Mouse (Mus musculus) limb, embryonic 11.5 days (tissue): ENCODE measurements at regions not wholly inside any gene's neighbourhood (a gene's known extent, or its start where the extent isn't known, plus 50 kb on each side); places are given as distances from the start of the nearest gene placed in this dataset.

Source experiments
- ATAC-seq: fragments of 200-750 bp; cut with Nextera tagmentation; 2 replicates; pipeline ENCODE4 v1.8.0; 2017; ENCODE audit warnings: low read depth; ENCODE audit not compliant: insufficient number of reproducible peaks, low FRiP score, low TSS enrichment
- DNase-seq: peaks from one replicate; pipeline ENCODE4 v3.0.0-alpha.2; 2015; ENCODE audit warnings: low spot score
- H3K27ac ChIP-seq: fragments of 300-500 bp; sonication (generic); replicated peaks from 2 replicates; pipeline ENCODE4 v1.5.1; 2014; ENCODE audit warnings: low read depth, mild to moderate bottlenecking, low read length
- H3K27me3 ChIP-seq: fragments of 300-500 bp; sonication (generic); 2 replicates; pipeline ENCODE4 v1.6.1; 2014; ENCODE audit warnings: mild to moderate bottlenecking, low read length, mixed read lengths; ENCODE audit not compliant: control insufficient read depth, insufficient read depth
- H3K36me3 ChIP-seq: fragments of 300-500 bp; sonication (generic); 2 replicates; pipeline ENCODE4 v1.6.1; 2014; ENCODE audit warnings: mild to moderate bottlenecking, low read length, moderate library complexity, mixed read lengths; ENCODE audit not compliant: control insufficient read depth, insufficient read depth
- H3K4me1 ChIP-seq: fragments of 300-500 bp; sonication (generic); 2 replicates; pipeline ENCODE4 v1.6.1; 2014; ENCODE audit warnings: low read length, mixed read lengths; ENCODE audit not compliant: control insufficient read depth, insufficient read depth
- H3K4me2 ChIP-seq: fragments of 300-500 bp; sonication (generic); 2 replicates; pipeline ENCODE4 v1.6.1; 2014; ENCODE audit warnings: low read depth, mild to moderate bottlenecking, moderate library complexity; ENCODE audit not compliant: severe bottlenecking
- H3K4me3 ChIP-seq: fragments of 300-500 bp; sonication (generic); 2 replicates; pipeline ENCODE4 v1.5.1; 2014; ENCODE audit warnings: low read depth, low read length
- H3K9ac ChIP-seq: fragments of 300-500 bp; sonication (generic); 2 replicates; pipeline ENCODE4 v1.6.1; 2014; ENCODE audit warnings: mild to moderate bottlenecking, low read length
- H3K9me3 ChIP-seq: fragments of 300-500 bp; sonication (generic); 2 replicates; pipeline ENCODE4 v1.6.1; 2016; ENCODE audit warnings: low read length; ENCODE audit not compliant: control insufficient read depth
- WGBS: fragments of 180-500 bp; shearing (Covaris S2); extraction: QIAGEN DNeasy Blood & Tissue Kit; methylation state at CpG from one replicate; pipeline ENCODE4 v1.1.7; 2014; 5-methylcytosine and 5-hydroxymethylcytosine counted together

- Histone ChIP-seq H3K27ac (no peak overlapping the region), H3K4me1 (no peaks in the 10 kb centered on the region), H3K4me3 (no peak overlapping the region), H3K27me3 (no peaks in the 10 kb centered on the region), H3K4me2 (no peak overlapping the region), H3K9me3 (no peaks in the 10 kb centered on the region), H3K36me3 (no peaks in the 10 kb centered on the region), H3K9ac (no peak overlapping the region)
- ATAC-seq, result no peak
- no peak for DNase-seq
- WGBS, result 60% methylated on average over 3 of the region's 3 CpGs
These were observed 93.8 kb upstream of the Cd180 start for GRCm38 (mm10) chr13:102599602-102600001.

DNA sequence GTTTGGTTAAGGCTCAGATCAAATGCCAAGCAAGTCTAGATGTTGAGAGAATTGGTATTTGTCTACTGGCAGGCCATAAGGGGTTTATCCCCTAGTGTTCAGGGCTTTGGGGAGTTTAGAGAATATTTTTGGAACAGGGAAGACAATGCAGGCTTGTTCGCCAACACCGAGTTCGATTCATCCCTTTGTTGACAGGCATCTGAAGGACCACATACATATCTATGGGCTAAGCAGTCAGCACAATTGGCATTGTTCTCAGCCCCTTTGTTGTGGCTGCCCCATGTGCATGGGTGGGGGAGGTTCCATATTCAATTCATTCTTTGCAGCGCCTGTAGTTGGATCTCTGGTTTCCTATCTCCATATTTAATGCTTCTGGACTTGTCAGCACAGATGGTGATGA is 93.3 kb upstream of the Cd180 start:
- Histone ChIP-seq H3K4me1 (no peaks in the 10 kb centered on the region), H3K4me2 (no peak overlapping the region), H3K4me3 (no peak overlapping the region), H3K9ac (no peak overlapping the region), H3K27ac (no peak overlapping the region), H3K36me3 (no peaks in the 10 kb centered on the region), H3K9me3 (no peaks in the 10 kb centered on the region), H3K27me3 (no peaks in the 10 kb centered on the region)
- DNase-seq (no peak), ATAC-seq (no peak)
- WGBS, result 84% methylated on average over 4 of the region's 4 CpGs

DNA sequence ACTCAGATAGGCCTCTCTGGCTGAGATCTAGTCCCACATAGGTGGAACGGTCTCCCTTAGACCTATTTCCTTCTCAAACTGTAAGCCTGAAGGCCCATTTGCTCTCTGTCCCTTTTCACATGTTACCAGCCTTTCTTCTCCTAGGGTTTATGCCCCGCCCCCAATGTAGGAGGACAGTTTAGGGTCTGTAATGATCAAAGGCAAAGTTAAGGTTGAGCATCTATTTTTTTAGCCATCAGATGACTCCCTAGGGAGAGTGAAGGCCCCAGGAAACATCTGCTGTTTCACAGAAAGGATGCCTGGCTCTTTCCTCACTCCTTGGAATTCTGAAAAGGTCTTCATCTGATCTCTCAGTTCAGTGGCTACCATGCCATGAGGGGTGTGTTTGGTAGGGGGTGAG is 68.9 kb upstream of the Cd180 start:
- 77% methylated on average over 2 of the region's 2 CpGs for WGBS
- DNase-seq, result peak; percentile 21
- ATAC-seq, result no peak
- H3K4me3 ChIP-seq, result no peak overlapping the region
- no peaks in the 10 kb centered on the region for H3K36me3 ChIP-seq
- no peak overlapping the region for H3K9ac ChIP-seq
- peaks cover 16% of the 10 kb centered on the region for H3K4me1 ChIP-seq
- H3K27ac ChIP-seq, result no peak overlapping the region
- no peaks in the 10 kb centered on the region for H3K9me3 ChIP-seq
- no peak overlapping the region for H3K4me2 ChIP-seq
- no peaks in the 10 kb centered on the region for H3K27me3 ChIP-seq

DNA sequence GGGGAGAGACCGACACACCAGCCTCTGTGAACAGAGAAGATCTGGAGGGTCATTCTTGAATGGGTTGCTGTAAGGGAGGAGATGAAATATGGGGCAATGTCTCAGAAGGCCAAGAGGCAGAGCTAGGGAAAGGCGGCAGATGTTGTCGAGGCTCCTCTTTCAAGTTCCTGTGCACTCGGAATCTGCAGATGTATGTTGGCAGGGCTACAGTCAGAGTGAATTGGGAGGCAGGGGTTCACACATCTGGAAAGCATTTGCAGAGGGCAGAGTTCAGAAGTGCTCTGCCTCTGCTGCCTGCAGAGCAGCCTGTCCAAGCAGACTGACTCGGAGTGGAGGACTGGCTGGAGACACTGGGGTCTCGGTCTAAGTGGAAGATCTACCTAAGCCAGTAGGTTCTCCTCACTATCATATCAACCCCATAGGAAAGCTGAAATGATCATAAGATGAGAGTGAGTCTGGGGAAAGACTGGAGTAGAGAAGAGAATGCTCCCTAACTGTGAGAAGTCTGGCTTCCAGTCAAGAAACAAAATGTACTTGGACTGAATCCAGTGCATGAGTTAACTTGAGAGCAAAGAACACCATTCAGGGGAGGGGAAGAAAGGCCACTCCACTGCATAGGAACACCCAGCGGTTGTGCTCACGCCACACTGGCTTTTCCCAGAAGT is 68.1 kb upstream of the Cd180 start:
- ATAC-seq, result peak; percentile 91
- Histone ChIP-seq H3K27me3 (no peaks in the 10 kb centered on the region), H3K36me3 (no peaks in the 10 kb centered on the region), H3K9ac (no peak overlapping the region), H3K4me1 (peaks cover 16% of the 10 kb centered on the region), H3K4me2 (0 out of 2 replicates have a peak overlapping the region, but pooled peaks have one; percentile 5), H3K27ac (peak overlapping the region; percentile 74), H3K9me3 (no peaks in the 10 kb centered on the region), H3K4me3 (no peak overlapping the region)
- 7% methylated on average over 8 of the region's 8 CpGs for WGBS
- DNase-seq, result peak; percentile 91

DNA sequence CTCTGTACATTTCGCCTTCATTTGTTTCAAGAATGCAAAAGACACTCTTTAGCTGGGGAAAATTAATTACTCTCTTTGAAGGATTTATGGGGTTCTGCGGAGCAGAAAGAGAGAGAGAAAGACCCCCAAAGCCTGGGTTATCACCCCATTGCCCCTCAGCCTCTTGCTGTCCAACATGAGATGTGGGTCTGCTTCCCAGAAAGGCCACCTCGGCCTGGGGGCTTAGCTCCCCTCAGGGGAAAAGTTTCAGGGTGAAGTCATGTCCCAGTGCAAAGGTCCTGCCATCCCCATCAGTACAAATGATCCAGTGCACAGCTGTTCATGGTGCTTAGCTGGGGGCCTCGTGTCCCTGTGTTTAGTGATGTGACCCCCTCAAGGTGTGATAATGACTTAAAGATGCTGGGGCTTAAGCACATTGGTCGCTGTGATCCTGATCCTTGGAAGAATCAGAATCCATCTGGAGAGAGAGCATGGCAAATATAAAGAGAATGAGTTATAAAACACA is 67.5 kb upstream of the Cd180 start:
- Histone ChIP-seq H3K27ac (peak overlapping the region; percentile 74), H3K36me3 (no peaks in the 10 kb centered on the region), H3K4me3 (no peak overlapping the region), H3K9me3 (no peaks in the 10 kb centered on the region), H3K9ac (no peak overlapping the region), H3K4me1 (peaks cover 16% of the 10 kb centered on the region), H3K27me3 (no peaks in the 10 kb centered on the region), H3K4me2 (peak overlapping the region; percentile 7; the same call in 1 of the 2 replicates)
- DNase-seq (peak; percentile 52), ATAC-seq (peak; percentile 51; the same call in 1 of the 2 replicates)
- 10% methylated on average over 5 of the region's 5 CpGs for WGBS

DNA sequence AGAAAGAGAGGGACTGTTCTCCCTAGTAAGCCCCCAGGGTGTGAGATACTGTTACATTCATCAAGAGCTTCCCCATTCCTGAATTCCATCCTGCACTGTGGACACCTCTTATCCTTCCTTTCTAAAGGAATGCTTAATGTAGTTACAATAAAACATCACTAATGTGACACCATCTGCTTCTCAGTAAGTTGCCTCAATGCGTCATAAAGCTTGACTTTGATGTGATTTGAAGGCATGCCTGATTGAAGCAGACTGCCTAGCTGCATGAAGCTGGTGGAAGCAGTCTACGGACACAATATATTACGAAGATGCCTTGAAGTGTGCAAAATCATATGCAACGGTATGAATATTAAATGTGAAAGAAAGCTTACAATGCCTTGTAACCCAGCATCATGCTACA is 65.6 kb upstream of the Cd180 start:
- Histone ChIP-seq H3K27me3 (no peaks in the 10 kb centered on the region), H3K9ac (no peak overlapping the region), H3K4me3 (no peak overlapping the region), H3K9me3 (no peaks in the 10 kb centered on the region), H3K27ac (no peak overlapping the region), H3K36me3 (no peaks in the 10 kb centered on the region), H3K4me2 (no peak overlapping the region), H3K4me1 (peaks cover 16% of the 10 kb centered on the region)
- ATAC-seq (no peak), DNase-seq (peak; percentile 36)
- WGBS, result 61% methylated on average over 4 of the region's 4 CpGs

DNA sequence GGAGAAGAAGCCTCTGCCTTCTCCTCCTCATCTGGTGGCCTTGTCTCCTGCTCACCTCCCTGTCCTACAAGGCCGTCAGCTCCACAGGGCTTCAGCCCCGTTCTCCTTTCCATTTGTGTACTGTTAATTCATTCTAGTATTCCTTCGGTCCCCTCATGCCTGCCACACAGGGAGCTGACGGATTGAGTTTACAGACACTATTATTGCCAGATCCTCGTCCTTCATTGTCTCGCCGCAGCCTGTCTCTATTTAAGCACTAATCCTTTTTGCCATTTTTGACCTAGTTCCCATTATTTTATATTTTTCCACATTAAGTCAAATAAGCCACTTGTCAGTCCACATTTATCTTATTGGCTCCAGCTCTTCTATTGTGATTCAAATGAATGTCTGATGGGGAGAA is 64.2 kb upstream of the Cd180 start:
- ATAC-seq (no peak), DNase-seq (no peak)
- Histone ChIP-seq H3K4me2 (no peak overlapping the region), H3K4me3 (no peak overlapping the region), H3K27ac (no peak overlapping the region), H3K4me1 (peaks cover 16% of the 10 kb centered on the region), H3K27me3 (no peaks in the 10 kb centered on the region), H3K36me3 (no peaks in the 10 kb centered on the region), H3K9me3 (no peaks in the 10 kb centered on the region), H3K9ac (no peak overlapping the region)
- 68% methylated on average over 7 of the region's 7 CpGs for WGBS

DNA sequence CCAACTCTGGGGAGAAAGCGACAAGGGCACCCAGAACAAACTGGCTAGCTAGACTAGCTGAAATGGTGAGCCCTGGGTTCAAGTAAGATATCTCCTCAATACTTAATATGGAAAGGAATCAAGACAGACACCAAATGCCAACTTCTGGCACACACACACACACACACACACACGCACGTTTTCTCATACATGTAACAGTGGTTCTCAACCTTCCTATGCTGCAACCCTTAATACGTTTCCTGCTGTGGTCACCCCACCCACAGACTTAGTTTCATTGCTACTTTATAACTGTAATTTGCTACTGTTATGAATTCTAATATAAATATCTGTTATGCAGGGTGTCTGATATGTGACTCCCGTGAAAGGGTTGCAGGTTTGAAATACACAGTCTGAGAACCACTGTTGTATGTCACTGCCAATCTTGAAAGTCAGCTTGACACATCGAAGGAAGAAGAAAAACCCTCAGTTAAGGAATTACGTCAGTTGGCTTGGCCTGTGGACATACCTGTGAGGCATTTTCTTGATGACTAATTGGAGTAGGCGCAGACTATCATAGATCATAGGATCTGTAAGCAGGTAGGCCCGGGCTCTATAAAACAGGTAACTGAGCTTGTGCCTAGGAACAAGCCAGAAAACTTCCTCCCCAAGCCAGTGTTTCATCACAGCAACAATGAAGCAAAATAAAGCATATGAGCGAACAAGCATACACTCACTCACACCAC is 59.0 kb upstream of the Cd180 start:
- DNase-seq, result peak; percentile 16
- H3K4me2 ChIP-seq, result no peak overlapping the region
- H3K9ac ChIP-seq, result no peak overlapping the region
- ATAC-seq, result no peak
- no peaks in the 10 kb centered on the region for H3K36me3 ChIP-seq
- no peaks in the 10 kb centered on the region for H3K4me1 ChIP-seq
- no peak overlapping the region for H3K27ac ChIP-seq
- no peak overlapping the region for H3K4me3 ChIP-seq
- 94% methylated on average over 10 of the region's 10 CpGs for WGBS
- no peaks in the 10 kb centered on the region for H3K27me3 ChIP-seq
- H3K9me3 ChIP-seq, result no peaks in the 10 kb centered on the region
